Mouse (Mus musculus): Measurements from ENCODE around the gene Etv1.

DNA sequence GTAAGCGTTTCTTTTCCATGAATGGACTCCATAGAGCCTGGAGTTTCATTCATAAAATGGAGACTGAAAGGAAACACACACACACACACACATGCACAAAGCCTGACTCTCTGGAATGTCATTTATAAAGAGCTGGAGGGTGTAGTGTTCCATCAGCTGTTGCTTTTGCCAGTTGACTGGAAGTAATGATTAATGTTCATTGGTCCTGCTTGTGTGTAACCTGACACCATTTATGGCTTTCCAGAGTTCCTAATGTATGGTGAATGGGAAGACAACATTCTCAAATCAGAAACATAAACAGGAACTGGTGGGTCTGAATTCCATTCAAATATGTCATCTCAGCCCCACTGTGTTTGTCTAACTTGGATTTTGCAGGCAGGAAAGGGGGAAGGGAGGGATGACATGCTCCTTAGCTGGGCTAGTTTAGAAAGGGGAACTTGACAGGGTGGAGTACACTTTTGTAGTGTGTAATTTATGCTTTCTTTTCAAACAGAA, 64.7 kb downstream of the Etv1 start:
- TF ChIP-seq EP300 (IDR thresholded peaks at IDR 0.05; ENCODE audit: low read depth) (no peak), CTCF (IDR thresholded peaks at IDR 0.05; ENCODE audit: low read depth) (no peak)
